Mouse (Mus musculus) heart, adult 11 months (tissue): ENCODE data around the gene Gpr3.

Experiments
- DNase-seq: peaks from one replicate; pipeline ENCODE4 v3.0.0; 2022

The Gpr3 gene

DNA sequence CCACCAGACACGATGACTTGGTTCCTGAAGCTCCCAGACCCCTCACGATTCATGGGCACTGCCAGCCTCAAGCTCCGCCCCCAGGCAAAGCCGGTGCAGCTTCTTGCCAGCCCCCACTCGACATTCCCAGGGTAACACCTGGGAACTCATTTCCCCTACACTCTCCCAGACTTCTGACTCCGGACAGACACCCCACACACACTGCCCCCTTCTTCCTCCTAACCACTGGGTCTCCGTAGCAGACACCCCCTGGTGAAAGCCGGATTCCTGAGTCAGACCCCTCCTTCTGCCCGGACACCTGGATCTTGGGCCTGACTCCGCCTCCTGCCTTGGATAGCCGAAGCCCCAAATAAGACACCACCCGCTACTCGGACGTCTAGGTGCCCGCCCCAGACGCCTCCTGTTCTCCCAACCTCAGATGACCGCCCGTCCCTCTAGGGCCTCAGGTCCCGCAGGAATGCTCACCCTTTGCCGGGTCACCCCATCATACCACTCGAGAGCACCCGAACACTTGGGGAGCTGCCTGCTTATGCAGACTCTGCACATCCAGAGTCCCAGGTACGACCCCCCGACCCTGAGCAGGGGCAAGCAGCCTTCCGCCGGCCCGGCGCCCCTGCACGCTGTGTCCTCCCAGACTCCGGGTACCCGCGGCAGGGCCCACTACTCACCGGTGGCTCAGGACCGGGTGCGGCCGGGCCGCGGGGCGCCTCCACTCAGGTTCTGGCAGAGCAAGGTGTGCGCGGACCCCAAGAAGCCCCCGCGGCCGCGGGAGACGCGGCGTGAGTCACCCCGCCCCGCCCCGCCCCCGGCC lies at the start of gene Gpr3, which contains the start of gene Cd164l2:
TSS of gene Gpr3 (minus strand) at position 786 of the 811 bp plus-strand sequence.
TSS of gene Cd164l2 (plus strand) at position 381 of the 811 bp plus-strand sequence.
- DNase-seq = peak; percentile 93

DNA sequence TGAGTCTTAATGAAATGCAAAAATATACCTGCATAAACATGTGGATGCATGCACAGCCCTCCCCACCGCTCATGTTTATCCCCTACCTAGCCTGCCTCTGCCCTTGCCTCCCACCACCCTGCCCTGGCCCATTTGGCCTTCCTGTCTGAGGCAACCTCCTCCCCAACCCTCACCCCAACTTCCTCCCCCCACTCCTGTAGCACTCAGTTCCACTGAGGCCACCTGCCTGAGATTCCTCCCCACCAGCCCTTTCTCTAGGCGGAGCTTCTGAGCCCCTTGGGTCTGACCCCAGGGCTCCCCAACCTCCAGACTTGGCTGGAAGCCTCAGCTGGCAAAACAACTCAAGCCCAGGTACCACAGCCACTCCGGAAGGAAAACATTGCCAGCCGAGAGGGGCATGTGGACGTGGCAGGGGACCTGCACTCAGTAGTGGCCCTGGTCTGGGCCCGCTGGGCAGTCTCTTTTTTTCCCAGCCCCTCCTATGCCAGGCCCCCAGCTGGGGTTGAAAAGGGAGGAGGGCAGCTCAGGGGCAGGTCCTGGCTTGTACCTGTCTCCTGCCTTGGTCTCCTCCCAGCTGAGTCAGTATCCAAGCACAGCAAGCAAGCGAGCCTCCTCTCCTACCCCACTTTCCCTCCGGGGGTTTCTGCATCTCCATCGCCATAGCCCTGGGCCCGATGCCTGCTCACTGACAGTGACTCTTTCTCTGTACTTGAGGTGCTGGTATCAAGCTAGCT lies 49.5 kb upstream of the Gpr3 start:
- no peak for DNase-seq

DNA sequence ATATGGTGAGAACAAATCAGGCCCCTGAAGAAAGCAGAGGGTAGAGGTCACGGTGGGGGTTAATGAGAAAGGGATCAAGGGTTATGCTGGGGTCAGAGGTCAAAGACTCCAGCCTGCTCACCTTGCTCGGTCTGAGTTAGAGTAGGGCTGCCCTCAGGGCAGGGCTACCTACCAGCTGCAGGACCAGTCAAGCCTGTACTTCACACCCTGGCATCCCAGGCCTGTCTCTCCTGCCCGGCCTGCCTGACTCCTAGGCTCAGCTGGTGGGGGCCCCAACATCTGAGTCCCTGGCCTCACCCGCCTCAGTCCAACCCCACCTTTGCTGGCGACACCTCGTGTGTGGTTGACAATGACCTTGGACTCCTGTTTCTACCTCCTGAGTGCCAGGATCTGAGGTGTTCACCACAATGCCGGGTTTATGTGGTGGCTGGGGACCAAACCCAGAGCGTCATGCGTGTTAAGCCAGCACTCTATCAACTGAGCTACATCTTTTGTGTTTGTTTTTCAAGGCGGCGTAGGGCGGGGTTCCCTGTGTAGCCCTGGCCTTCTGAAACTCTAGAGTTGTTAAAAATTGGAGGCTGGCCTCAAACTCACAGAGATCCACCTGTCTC lies 45.6 kb upstream of the Gpr3 start:
- DNase-seq = no peak

DNA sequence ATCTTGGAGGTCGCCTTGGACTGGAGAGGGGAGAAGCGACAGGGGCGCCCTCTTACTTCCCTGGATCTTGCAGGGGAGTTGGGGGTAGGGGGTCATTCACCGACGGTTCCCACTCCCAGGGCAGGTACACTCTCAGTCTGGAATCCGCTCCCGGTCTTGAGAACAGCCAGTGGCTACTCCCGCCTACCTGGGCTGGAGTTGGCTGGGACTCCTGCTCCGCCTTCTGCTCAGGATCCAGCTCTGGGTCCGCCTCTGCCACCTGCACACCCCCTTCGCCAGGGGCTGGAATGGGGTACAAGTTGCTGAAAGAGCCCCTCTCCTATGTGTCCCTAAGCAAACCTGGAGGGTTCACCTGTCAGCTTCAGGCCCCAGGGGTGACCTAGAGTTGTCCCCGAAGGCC lies 44.9 kb upstream of the Gpr3 start:
- no peak for DNase-seq

DNA sequence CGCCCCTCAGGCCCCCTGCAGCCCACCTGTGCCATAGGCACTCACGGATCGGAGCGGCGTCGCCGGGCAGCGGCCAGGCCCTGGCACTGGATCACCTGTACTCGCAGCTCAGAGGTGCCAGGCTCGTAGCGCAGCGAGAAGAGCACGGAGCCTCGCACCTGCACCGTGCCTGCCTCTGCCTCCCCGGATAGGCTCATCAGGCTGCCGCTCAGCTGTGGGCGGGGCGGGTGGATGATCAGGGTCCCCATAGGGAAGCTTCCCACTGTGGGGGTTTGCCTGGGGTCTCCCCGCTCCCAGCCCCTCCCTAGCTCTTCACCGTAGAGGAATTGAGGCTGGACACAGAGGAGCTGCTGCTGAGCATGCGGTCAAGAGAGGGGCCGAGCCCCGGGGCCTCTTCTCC lies 44.5 kb upstream of the Gpr3 start:
- no peak for DNase-seq

DNA sequence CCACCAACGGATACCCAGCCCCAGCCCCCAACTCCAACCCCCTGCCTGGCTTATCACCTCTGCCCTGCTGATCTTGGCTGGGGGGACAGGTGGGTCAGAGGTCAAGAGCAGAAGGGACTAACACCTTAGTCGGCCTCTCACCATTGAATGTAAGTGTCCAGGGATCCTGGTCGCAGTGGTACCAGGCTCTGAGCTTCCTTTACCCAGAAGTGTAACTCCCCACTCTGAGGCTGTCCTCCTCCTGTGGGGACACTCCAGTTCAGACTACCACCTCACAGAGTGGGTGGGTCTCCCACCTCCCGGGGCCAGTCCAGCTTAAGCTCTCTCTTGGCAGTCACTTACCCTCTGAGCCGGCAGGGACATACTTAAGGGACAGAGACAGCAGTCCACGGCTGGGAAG lies 43.1 kb upstream of the Gpr3 start:
- DNase-seq = peak; percentile 88

DNA sequence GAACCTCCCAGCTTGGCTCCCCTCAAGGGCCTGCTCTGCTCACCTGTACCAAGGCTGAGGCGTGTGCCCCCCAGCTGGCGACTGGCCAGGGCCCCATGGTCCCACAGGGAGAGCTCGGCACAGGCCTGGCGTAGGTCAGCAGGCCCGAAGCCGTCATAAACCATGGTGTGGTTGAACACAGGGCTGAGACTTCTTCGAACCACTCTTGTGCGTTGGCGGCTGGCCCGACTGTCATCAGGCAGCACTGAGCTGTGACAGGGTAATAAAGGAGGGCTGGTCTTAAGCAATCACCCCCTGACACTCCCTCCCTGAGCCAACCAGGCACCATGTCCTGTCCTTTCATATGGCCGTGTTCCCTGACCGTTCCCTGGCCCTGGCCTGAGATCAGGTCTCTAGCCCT lies 41.1 kb upstream of the Gpr3 start:
- DNase-seq = no peak

DNA sequence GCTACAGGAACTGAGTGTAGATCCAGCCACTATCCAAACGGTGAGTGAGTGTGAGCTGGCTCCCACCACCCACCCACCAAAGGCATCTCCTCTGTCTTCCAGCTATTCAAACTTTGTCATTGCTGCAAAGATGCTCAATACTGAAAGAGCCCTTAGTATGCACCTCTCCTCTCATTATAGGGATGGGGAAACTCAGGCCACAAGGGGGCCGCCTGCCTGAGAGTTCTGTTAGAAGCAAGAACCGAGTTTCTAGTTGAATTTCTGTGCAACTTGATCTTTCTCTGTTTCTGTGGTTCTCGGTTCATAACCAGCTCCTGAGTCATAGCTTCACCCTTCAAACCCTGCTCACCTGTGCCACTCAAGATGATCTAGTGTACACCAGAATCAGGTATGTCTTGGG lies 39.8 kb upstream of the Gpr3 start:
- DNase-seq = no peak

DNA sequence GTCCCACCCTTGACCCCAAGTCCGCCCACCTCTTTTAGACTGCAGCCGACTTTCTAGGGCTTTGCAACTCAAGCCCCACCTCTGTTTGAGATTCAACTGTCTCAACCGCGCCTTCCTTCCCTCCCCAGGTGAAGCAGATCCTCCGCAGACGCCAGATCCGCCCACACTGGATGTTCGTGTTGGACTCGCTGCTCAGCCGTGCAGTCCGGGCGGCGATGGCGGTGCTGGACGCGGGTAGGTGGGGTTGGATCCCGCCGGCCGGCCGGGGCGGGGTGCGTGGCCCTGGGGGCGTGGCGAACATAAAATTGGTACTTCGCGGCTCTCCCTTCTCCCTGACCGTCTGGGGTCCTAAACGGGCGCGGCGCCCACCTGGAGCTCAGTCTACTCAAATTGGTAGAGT lies 38.9 kb upstream of the Gpr3 start:
- DNase-seq = peak; percentile 92

DNA sequence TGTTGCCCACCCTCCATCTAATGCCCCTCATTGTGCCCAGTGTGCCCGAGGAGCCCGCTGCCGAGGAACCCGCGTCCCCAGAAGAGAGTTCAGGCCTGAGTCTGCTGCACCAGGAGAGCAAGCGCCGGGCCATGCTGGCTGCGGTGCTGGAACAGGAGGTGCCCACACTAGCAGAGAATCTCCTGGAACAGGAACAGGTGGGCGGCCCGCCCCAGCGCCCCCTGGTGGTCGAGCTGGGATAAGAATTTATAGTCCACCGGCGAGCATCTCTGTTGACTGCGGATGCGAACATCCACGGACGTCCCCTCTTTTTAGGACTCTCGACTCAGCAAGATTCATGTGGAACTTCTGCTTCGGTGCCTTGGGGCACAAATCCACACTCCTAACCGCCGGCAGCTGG lies 38.3 kb upstream of the Gpr3 start:
- peak; percentile 96 for DNase-seq

DNA sequence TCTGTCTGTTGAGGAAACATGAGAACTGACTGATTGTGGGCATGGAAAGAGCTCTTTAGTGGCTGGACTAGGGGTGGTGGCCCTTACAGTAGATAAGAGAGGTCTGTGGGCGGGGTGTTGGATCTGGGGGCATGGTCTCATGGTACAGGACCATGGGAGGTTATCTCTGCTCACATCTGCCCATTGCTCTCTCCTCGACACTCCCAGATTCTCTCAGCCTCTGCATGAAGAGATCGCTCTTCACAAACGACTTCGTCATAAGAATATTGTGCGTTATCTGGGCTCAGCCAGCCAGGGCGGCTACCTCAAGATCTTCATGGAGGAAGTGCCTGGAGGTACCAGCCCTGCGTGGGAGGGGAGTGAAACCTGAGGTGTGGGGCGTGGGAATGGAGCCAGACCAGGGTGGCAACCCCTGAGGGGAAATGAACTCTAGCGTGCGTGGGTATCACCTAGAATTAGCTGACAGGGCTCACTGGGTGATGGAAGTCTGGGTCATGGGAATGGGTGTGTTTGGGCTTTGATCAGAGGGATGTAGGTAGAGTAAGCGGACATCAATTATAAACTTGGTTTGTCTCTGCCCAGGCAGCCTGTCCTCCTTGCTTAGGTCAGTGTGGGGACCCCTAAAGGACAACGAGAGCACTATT lies 35.6 kb upstream of the Gpr3 start:
- DNase-seq = peak; percentile 93

DNA sequence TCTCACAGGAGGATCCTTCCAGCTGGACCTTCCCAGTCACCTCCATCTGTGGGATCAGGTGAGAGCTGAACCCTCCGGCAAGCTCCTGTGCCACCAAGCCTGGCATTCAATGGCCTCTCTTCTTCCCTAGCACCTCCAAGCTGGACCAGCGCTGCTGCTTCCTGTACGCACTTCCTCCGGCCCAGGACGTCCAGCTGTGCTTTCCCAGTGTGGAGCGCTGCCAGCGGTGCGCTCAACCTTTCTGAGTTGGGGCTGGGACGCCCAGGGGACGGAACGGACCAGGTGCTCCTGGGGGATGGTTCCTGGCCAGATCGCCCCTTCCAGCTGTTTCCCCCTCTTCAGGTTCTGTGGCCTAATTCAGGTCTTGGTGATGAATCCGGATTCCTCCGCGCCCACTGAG lies 34.7 kb upstream of the Gpr3 start:
- peak; percentile 98 for DNase-seq

DNA sequence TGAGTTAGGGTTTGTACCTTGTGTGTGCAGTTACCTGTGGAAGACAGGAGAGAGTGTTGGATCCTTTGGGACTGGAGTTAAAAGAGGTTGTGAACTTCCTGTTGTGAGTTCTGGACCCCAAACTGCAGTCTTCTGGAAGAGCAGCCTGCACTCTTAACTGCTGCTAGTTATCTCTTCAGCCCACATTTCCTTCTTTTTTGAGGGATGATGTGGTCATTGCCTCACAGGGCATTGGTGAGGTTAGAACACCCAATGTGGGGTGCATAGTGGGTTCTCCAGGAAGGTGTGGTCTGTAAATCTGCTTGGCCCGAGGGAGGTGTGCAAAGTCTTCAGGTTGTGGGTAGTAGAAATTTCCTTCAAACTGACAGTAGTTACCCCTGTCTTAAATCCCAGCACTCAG lies 32.0 kb upstream of the Gpr3 start:
- no peak for DNase-seq

DNA sequence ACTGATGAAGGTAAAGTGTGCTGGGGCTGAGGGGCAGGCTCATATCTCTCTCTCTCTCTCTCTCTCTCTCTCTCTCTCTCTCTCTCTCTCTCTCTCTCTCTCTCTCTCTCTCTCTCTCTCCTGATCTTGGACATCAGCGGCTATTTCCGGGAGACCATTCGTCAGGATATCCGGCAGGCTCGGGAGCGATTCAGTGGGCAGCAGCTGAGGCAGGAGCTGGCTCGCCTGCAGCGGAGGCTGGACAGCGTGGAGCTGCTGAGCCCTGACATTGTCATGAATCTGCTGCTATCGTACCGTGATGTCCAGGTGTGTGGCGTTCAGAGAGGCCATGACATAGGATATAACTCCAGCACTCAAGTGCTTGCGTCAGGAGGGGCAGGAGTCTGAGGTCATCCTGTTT lies 31.2 kb upstream of the Gpr3 start:
- no peak for DNase-seq

DNA sequence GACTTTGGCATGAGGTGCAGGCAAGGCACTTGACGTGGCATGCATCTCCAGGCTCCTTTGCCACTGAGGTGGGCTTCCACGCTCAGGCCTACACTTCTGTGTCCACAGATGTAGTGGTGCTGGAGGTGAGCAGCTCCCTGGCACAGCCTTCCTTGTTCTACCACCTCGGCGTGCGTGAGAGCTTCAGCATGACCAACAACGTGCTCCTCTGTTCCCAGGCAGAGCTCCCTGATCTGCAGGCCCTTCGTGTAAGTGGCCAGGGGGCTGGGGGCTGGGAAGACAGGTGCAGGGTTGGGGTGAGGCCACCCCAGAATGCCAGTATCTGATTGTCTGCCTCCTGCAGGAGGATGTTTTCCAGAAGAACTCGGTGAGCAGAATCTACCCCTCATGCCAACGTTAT lies 30.4 kb upstream of the Gpr3 start:
- DNase-seq = peak; percentile 94

DNA sequence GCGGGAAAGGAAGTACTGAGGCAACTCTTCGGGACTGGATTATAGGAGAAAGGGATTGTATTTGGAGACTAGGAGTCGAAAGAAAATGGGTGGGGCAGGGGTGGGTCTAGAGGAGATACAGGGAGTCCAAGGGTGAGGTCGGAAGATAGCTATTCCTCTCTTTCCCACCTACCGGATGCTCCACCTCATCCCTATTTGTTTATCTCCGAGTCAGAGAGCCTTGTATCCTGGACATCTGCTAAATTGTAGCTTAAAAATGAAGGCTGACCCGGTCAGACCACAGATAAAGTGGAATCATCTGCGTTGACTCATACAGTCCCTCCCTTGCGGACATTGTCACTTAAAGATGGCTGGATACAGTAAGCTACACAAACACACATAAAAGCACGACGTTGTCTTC lies 29.6 kb upstream of the Gpr3 start:
- no peak for DNase-seq

DNA sequence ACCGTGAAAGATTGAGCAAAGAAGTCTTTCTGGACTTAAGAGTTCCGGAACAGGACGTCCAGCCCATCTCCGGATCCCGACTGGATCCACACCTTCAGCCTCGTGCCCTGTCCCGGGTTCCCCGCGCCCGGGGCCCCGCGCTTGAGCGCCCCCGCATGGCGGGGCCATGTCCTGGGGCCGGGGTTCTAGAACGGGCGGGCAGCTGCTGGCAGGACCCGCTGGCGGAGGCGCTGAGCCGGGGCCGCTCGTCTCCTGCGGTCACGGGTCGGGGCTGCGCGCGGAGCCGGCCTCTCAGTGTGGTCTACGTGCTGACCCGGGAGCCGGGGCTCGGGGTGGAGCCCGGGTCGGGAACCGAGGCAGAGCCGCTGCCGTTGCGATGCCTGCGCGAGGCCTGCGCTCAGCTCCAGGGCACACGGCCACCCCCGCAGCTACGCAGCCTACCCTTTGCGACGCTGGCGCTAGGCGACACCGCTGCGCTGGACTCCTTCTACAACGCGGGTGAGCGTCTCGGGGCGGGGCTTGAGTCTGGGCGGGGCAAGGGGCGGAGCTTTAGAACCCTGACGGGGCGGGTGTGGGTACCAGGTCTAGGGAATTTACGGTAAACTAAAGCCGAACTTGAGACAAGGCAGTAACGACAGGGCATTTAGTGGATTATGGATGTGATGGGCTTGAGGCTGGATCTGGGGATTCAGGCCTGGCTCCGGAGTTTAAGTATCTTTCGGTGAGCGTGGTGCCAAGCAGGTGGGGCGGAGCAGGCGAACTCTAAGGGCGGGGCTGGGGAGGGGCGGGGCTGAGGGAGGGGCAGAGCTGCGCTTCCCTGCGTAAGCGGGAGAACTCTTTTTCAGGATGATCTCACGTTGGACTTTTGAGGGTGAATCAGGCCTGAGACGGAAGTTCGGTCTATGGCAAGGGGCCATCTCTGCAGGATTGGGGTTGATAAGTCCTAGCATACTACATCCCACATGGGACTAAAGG lies 28.9 kb upstream of the Gpr3 start:
- peak; percentile 99 for DNase-seq

DNA sequence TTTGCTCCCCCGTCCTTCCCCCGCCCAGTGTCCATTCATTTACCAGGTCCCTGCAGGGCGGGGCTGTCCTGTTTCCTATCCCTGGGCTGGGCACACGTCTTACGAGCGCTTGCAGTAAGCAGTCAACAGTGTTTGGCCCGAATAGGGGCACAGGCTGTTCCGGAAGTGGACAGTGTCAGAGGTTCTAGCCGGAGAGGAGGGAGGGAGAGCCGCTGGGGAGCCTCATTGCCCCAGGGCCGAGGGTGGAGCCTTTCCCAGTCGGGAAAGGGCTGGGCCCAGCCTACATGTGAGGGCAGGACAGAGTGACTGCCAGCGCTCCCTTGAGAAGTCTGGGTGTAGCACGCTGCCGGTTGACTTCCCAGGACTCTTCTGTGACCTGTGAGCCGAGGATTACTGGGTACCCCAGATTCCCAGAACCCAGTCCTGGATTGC lies 28.2 kb upstream of the Gpr3 start, which contains the start of gene Map3k6:
TSS of gene Map3k6 (plus strand) at position 329 of the 432 bp plus-strand sequence.
- peak; percentile 100 for DNase-seq

DNA sequence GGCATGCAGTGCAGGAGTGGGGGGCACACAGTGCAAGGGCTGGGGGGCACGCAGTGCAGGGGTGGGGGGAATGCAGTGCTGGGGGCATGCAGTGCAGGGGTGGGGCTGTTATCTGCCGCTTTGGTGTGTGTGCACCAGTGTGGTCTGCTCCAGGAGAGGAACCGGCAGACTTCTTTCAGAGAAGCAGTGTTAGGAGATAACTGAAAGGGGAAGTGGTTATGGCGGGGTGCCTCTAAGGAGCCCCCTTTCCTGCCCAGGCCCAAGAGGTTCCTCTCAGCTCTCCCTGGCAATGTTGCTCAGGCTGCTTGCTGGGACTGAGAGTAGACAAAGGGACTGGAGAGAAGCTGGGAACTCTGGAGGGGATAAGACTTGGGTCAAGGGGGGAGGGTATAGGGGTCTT lies 25.6 kb upstream of the Gpr3 start:
- peak; percentile 91 for DNase-seq

DNA sequence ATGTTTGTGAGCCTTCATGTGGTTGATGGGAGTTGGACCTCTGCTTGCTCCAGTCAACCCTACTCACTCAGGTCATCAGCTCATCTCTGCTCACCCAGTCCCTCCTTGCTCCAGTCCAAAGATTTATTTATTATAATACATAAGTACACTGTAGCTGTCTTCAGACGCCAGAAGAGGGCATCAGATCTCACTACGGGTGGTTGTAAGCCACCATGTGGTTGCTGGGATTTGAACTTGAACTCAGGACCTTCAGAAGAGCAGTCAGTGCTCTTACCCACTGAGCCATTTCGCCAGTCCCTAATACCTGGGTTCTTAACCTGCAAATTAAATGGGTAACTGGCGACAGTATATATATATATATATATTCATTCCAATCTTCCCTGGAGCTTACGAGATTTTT lies 23.1 kb upstream of the Gpr3 start:
- peak; percentile 86 for DNase-seq

DNA sequence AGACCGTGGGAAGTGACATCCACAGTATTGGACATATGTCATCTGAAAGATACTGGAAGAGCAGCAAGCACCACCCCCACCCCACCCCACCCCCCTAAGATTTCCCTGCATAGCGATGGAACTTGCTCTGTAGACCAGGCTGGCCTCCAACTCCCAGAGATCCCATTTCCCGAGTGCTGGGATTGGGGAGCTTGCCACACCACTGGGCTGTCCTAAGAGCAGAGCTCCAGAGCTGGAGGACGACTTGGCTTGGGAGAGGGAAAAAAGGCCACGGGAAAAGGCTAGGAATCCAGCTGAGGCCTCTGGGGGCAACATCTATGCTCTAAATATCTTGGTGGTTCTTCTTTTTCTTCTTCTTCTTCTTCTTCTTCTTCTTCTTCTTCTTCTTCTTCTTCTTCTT lies 22.4 kb upstream of the Gpr3 start:
- peak; percentile 93 for DNase-seq
